Mouse (Mus musculus): ENCODE data around the gene Pcp4. TPM values are rescaled to one million over a fixed set of nuclear protein-coding genes. Genes with fewer than 3 reads are reported as not detected.
"Not testable (repeated sequence)": the region's sequence is repeated elsewhere in the genome, so short reads cannot be mapped to it uniquely, and the experiment has no call there.

The Pcp4 gene
- polyA plus RNA-seq, 1 experiment: 0.58 TPM

DNA sequence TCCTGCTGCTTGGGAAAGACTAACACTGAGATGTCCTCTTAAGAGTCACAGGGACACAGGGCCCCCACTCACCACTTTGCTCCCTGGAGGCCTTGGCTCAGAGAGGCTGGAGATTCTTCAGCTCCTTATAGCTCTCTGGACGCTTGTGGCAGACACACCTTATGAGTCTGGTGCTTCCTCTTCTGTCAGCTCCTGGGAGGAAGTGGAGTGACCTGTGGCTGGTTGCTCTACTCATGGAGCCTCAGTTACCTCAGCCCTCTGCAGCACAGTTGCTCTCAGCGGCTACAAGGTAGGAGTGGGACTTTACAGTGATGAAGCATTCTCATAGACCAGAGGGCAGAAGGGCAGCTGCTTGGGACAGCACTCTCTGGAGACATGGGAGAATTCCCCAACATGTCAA, 23.9 kb upstream of the Pcp4 start, which contains the start of gene Itgb2l:
Gene Itgb2l, minus strand, starts transcription at position 152 of the 400 bp plus-strand sequence.
- WGBS: 65% methylated on average over 2 of the region's 2 CpGs
- no peak for DNase-seq
- no peak for TF ChIP-seq POLR2A (IDR thresholded peaks at IDR 0.05; ENCODE audit: borderline replicate concordance, extremely low read depth, low read depth, low read length)
- TF ChIP-seq CTCF (IDR thresholded peaks at IDR 0.05; ENCODE audit: insufficient read depth, low read length): no peak
- no peaks in the 10 kb centered on the region for H3K4me1 ChIP-seq (ENCODE audit: control insufficient read depth, insufficient read depth, low read length)
- H3K4me3 ChIP-seq (replicated peaks; ENCODE audit: extremely low read depth, low read depth, low read length): no peak within 1 kb of the TSS

DNA sequence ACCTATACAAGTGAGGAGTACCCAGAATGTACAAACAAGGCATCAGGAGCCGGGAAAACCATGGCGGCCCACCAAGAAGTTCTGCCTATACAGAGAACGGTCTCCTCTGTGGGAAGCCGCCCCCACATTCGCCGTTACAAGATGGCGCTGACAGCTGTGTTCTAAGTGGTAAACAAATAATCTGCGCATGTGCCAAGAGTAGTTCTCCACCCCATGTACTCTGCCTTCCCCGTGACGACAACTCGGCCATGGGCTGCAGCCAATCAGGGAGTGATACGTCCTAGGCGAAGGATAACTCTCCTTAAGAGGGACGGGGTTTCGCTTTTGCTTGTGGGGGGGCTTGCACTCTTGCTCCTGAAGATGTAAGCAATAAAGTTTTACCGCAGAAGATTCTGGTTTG, 16.5 kb upstream of the Pcp4 start:
- DNase-seq; H3K4me1 ChIP-seq (ENCODE audit: control insufficient read depth, insufficient read depth, low read length); H3K4me3 ChIP-seq (replicated peaks; ENCODE audit: extremely low read depth, low read depth, low read length): not testable (repeated sequence)
- WGBS: 93% methylated on average over 16 of the region's 16 CpGs

DNA sequence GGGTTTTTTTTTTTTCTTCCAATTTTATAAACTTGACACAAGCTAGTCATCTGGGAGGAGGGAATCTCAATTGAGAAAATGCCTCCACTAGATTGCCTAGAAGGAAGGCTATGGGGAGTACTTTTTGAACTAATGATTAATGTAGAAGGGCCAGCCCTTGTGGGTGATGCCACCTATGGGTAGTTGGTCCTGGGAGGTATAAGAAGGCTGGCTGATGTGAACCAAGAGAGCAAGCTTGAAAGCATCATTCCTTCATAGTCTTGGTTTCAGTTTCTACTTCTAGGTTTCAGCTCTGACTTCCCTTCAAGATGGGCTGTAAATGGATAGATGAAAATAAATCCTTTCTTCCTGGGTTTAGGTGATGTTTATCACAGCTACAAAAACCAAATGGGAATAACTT, 13.3 kb upstream of the Pcp4 start:
- H3K4me3 ChIP-seq (replicated peaks; ENCODE audit: extremely low read depth, low read depth, low read length): no peak overlapping the region
- TF ChIP-seq POLR2A (IDR thresholded peaks at IDR 0.05; ENCODE audit: borderline replicate concordance, extremely low read depth, low read depth, low read length): no peak
- no peak for TF ChIP-seq CTCF (IDR thresholded peaks at IDR 0.05; ENCODE audit: insufficient read depth, low read length)
- no peak for DNase-seq
- H3K4me1 ChIP-seq (ENCODE audit: control insufficient read depth, insufficient read depth, low read length): no peaks in the 10 kb centered on the region

- no peak for DNase-seq
- H3K4me1 ChIP-seq (ENCODE audit: control insufficient read depth, insufficient read depth, low read length): no peaks in the 10 kb centered on the region
- WGBS: 78% methylated on average over 5 of the region's 5 CpGs
- no peak for TF ChIP-seq CTCF (IDR thresholded peaks at IDR 0.05; ENCODE audit: insufficient read depth, low read length)
- no peak for TF ChIP-seq POLR2A (IDR thresholded peaks at IDR 0.05; ENCODE audit: borderline replicate concordance, extremely low read depth, low read depth, low read length)
- no peak overlapping the region for H3K4me3 ChIP-seq (replicated peaks; ENCODE audit: extremely low read depth, low read depth, low read length)
Measured at GRCm38 (mm10) chr16:96457612-96458011, 9.8 kb upstream of the Pcp4 start.

- WGBS: 72% methylated on average over 2 of the region's 2 CpGs
- Histone ChIP-seq H3K4me3 (replicated peaks; ENCODE audit: extremely low read depth, low read depth, low read length) (no peak overlapping the region), H3K4me1 (ENCODE audit: control insufficient read depth, insufficient read depth, low read length) (no peaks in the 10 kb centered on the region)
- DNase-seq: no peak
- TF ChIP-seq CTCF (IDR thresholded peaks at IDR 0.05; ENCODE audit: insufficient read depth, low read length) (no peak), POLR2A (IDR thresholded peaks at IDR 0.05; ENCODE audit: borderline replicate concordance, extremely low read depth, low read depth, low read length) (no peak)
Measured at GRCm38 (mm10) chr16:96459356-96459755, 8.1 kb upstream of the Pcp4 start.

DNA sequence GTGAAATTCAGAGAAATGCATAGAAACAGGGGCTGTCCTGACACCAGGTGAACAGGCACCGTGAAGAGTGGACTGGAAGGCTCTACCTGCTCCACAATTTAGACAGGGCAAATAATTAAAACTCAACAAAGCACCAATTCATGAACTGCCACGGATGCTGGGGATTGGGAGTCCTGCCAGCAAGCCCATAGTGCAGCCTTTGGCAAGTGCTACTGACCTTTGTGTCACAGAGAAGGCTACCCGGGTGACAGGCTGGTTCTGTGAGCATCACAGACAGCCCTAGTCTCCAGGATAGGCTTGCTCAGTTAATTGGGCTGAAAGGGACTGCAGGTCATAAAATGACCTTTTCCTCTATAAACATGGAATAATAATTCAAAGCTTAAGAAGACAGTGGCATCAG, 6.6 kb upstream of the Pcp4 start:
- WGBS: 58% methylated on average over 3 of the region's 3 CpGs
- TF ChIP-seq POLR2A (IDR thresholded peaks at IDR 0.05; ENCODE audit: borderline replicate concordance, extremely low read depth, low read depth, low read length): no peak
- TF ChIP-seq CTCF (IDR thresholded peaks at IDR 0.05; ENCODE audit: insufficient read depth, low read length): no peak
- no peak for DNase-seq
- Histone ChIP-seq H3K4me3 (replicated peaks; ENCODE audit: extremely low read depth, low read depth, low read length) (no peak overlapping the region), H3K4me1 (ENCODE audit: control insufficient read depth, insufficient read depth, low read length) (no peaks in the 10 kb centered on the region)

DNA sequence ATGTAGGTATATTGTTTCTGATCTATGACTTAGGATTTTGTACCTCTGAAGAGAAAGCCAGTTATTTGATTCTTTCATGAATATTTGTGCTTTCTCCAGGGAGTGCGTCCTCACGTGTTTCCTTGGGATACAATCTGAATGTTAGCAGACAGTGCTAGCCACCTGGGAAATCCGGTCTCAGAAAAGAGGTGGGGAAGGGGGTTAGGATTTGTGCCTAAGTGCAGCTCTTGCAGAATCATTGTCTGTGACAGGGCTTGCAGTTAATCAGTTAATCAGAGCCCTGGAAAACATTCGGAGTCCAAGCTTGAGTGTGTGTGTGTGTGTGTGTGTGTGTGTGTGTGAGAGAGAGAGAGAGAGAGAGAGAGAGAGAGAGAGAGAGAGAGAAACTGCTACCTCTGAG, 605 bp downstream of the Pcp4 start:
- H3K4me3 ChIP-seq (replicated peaks; ENCODE audit: extremely low read depth, low read depth, low read length): no peak overlapping the region
- H3K4me1 ChIP-seq (ENCODE audit: control insufficient read depth, insufficient read depth, low read length): no peaks in the 10 kb centered on the region
- WGBS: 62% methylated on average over 4 of the region's 4 CpGs
- no peak for DNase-seq
- no peak for TF ChIP-seq CTCF (IDR thresholded peaks at IDR 0.05; ENCODE audit: insufficient read depth, low read length)
- no peak for TF ChIP-seq POLR2A (IDR thresholded peaks at IDR 0.05; ENCODE audit: borderline replicate concordance, extremely low read depth, low read depth, low read length)

DNA sequence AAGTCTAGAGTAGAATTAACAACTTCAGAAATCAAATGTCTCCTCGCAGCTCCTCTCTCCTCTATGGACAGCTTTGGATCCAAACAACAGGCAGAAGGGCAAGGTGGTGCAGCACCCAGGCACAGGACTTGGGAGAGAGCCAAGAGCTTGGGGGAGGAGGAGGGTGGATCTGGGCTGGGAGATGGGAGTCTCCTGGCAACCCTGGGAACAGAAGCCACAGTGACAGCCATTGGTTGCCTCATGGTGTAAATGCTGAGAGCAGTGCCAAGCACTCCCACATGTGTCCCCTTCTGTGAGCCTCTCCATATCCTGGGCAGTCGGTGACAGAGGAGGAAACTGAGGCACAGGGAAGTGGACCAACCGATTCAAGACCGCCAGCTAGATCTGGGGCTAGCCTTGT, 1.3 kb downstream of the Pcp4 start:
- H3K4me1 ChIP-seq (ENCODE audit: control insufficient read depth, insufficient read depth, low read length): no peaks in the 10 kb centered on the region
- TF ChIP-seq POLR2A (IDR thresholded peaks at IDR 0.05; ENCODE audit: borderline replicate concordance, extremely low read depth, low read depth, low read length): no peak
- TF ChIP-seq CTCF (IDR thresholded peaks at IDR 0.05; ENCODE audit: insufficient read depth, low read length): no peak
- DNase-seq: no peak
- no peak overlapping the region for H3K4me3 ChIP-seq (replicated peaks; ENCODE audit: extremely low read depth, low read depth, low read length)
- 75% methylated on average over 4 of the region's 4 CpGs for WGBS

- WGBS: 33% methylated on average over 4 of the region's 4 CpGs
- no peak for DNase-seq
- no peak for TF ChIP-seq POLR2A (IDR thresholded peaks at IDR 0.05; ENCODE audit: borderline replicate concordance, extremely low read depth, low read depth, low read length)
- no peak for TF ChIP-seq CTCF (IDR thresholded peaks at IDR 0.05; ENCODE audit: insufficient read depth, low read length)
- no peak overlapping the region for H3K4me3 ChIP-seq (replicated peaks; ENCODE audit: extremely low read depth, low read depth, low read length)
- H3K4me1 ChIP-seq (ENCODE audit: control insufficient read depth, insufficient read depth, low read length): no peaks in the 10 kb centered on the region
Measured at GRCm38 (mm10) chr16:96469640-96470039, 2.2 kb downstream of the Pcp4 start.

GRCm38 (mm10) chr16:96472361-96472760, 5.0 kb downstream of the Pcp4 start:
- 30% methylated on average over 5 of the region's 5 CpGs for WGBS
- no peak for TF ChIP-seq CTCF (IDR thresholded peaks at IDR 0.05; ENCODE audit: insufficient read depth, low read length)
- no peak for TF ChIP-seq POLR2A (IDR thresholded peaks at IDR 0.05; ENCODE audit: borderline replicate concordance, extremely low read depth, low read depth, low read length)

GRCm38 (mm10) chr16:96472816-96473215, 5.4 kb downstream of the Pcp4 start:
- TF ChIP-seq POLR2A (IDR thresholded peaks at IDR 0.05; ENCODE audit: borderline replicate concordance, extremely low read depth, low read depth, low read length): no peak

More at GRCm38 (mm10) chr16:96472361-96472760, 5.0 kb downstream of the Pcp4 start:
- DNase-seq: no peak
- no peak overlapping the region for H3K4me3 ChIP-seq (replicated peaks; ENCODE audit: extremely low read depth, low read depth, low read length)
- H3K4me1 ChIP-seq (ENCODE audit: control insufficient read depth, insufficient read depth, low read length): no peaks in the 10 kb centered on the region

More at GRCm38 (mm10) chr16:96472816-96473215, 5.4 kb downstream of the Pcp4 start:
- DNase-seq: no peak
- H3K4me3 ChIP-seq (replicated peaks; ENCODE audit: extremely low read depth, low read depth, low read length): no peak overlapping the region
- no peaks in the 10 kb centered on the region for H3K4me1 ChIP-seq (ENCODE audit: control insufficient read depth, insufficient read depth, low read length)
- 38% methylated on average over 7 of the region's 7 CpGs for WGBS
